Mouse (Mus musculus) midbrain, embryonic 11.5 days (tissue): ENCODE results near the gene Cyp26a1. TPM values are rescaled to one million over a fixed set of nuclear protein-coding genes. Genes with fewer than 3 reads are reported as not detected.

ENCODE experiments used
- ATAC-seq: fragments of 200-750 bp; cut with Nextera tagmentation; 2 replicates; pipeline ENCODE4 v1.8.0; 2017; ENCODE audit warnings: moderate TSS enrichment, moderate library complexity; ENCODE audit not compliant: low FRiP score
- DNase-seq: peaks from one replicate; pipeline ENCODE4 v3.0.0; 2015; ENCODE audit warnings: low spot score; ENCODE audit errors: missing footprints
- H3K27ac ChIP-seq: fragments of 300-500 bp; sonication (generic); 2 replicates; pipeline ENCODE4 v1.5.1; 2014; ENCODE audit warnings: low read depth, low read length
- H3K27me3 ChIP-seq: fragments of 300-500 bp; sonication (generic); 2 replicates; pipeline ENCODE4 v1.6.1; 2014; ENCODE audit warnings: mild to moderate bottlenecking, low read length, moderate library complexity, mixed read lengths; ENCODE audit not compliant: control insufficient read depth, insufficient read depth
- H3K36me3 ChIP-seq: fragments of 300-500 bp; sonication (generic); 2 replicates; pipeline ENCODE4 v1.6.1; 2014; ENCODE audit warnings: mild to moderate bottlenecking, low read length, moderate library complexity, mixed read lengths; ENCODE audit not compliant: control insufficient read depth, insufficient read depth
- H3K4me1 ChIP-seq: fragments of 300-500 bp; sonication (generic); 2 replicates; pipeline ENCODE4 v1.6.1; 2014; ENCODE audit warnings: low read length; ENCODE audit not compliant: control insufficient read depth, insufficient read depth
- H3K4me2 ChIP-seq: fragments of 300-500 bp; sonication (generic); 2 replicates; pipeline ENCODE4 v1.6.1; 2014; ENCODE audit warnings: mild to moderate bottlenecking, moderate library complexity
- H3K4me3 ChIP-seq: fragments of 300-500 bp; sonication (generic); 2 replicates; pipeline ENCODE4 v1.5.1; 2014; ENCODE audit warnings: low read depth, low read length
- H3K9ac ChIP-seq: fragments of 300-500 bp; sonication (generic); 2 replicates; pipeline ENCODE4 v1.6.1; 2014; ENCODE audit warnings: low read length
- H3K9me3 ChIP-seq: fragments of 300-500 bp; sonication (generic); 2 replicates; pipeline ENCODE4 v1.6.1; 2016; ENCODE audit warnings: low read length; ENCODE audit not compliant: control insufficient read depth
- WGBS: fragments of 180-500 bp; shearing (Covaris S2); extraction: QIAGEN DNeasy Blood & Tissue Kit; methylation state at CpG from one replicate; pipeline ENCODE4 v1.1.7; 2014; 5-methylcytosine and 5-hydroxymethylcytosine counted together
- polyA plus RNA-seq: library from polyadenylated mRNA; unstranded; fragments of >200 nt; fragmentation: Nextera tagmentation; extraction: Ambion mirVana; gene quantifications from 2 replicates; pipeline ENCODE4 v1.2.1, GENCODE M21; 2014

The Cyp26a1 gene
- polyA plus RNA-seq, 1 experiment from 2014 or later = 1.0 TPM

GRCm38 (mm10) chr19:37714681-37715080 lies 17.1 kb downstream of the Cyp26a1 start:
- ATAC-seq = no peak
- WGBS = 78% methylated on average over 10 of the region's 10 CpGs

GRCm38 (mm10) chr19:37715980-37716379 lies 18.4 kb downstream of the Cyp26a1 start:
- Histone ChIP-seq H3K27me3 (no peaks in the 10 kb centered on the region), H3K9ac (no peak overlapping the region), H3K4me2 (no peak overlapping the region), H3K27ac (no peak overlapping the region), H3K4me1 (no peaks in the 10 kb centered on the region), H3K36me3 (no peaks in the 10 kb centered on the region), H3K4me3 (no peak overlapping the region), H3K9me3 (no peaks in the 10 kb centered on the region)
- WGBS = 78% methylated on average over 1 of the region's 1 CpGs
- ATAC-seq = no peak
- DNase-seq = no peak

More at GRCm38 (mm10) chr19:37714681-37715080, 17.1 kb downstream of the Cyp26a1 start:
- Histone ChIP-seq H3K9ac (no peak overlapping the region), H3K4me2 (no peak overlapping the region), H3K27ac (no peak overlapping the region), H3K9me3 (no peaks in the 10 kb centered on the region), H3K36me3 (no peaks in the 10 kb centered on the region), H3K4me1 (no peaks in the 10 kb centered on the region), H3K4me3 (no peak overlapping the region), H3K27me3 (no peaks in the 10 kb centered on the region)
- no peak for DNase-seq

DNA sequence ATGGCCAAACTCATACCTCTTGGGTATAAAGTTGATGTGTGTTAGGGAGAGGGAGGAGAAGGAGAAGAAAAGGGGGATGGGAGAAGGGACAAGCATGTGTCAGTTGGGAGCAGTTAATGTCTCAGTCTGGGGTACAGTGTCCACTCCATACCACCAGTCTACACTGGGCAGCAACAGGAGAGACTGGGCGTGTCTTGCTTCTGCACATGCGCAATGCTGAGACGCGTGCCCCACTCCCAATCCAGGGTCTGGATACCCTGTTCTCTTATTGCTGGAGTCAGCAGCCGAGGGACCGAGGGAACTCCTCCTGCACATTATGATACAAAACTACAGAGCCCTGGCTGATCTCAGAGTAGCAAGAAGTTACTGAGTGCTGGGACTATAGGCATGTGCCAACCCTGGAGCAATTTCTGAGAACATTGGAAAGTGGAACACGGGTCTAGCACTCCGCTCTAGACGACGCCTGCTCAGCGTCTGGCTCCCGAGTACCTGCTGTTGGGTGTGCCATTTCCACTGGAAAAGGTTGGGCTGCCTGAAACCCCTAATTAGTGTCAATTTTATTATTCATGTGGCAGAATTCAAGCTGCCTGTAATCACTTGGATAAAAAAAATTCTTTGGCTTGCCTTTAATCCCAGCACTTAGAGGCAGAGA lies 19.1 kb downstream of the Cyp26a1 start:
- H3K4me3 ChIP-seq = no peak overlapping the region
- H3K36me3 ChIP-seq = no peaks in the 10 kb centered on the region
- H3K27ac ChIP-seq = no peak overlapping the region
- H3K9ac ChIP-seq = no peak overlapping the region
- WGBS = 92% methylated on average over 12 of the region's 12 CpGs
- no peaks in the 10 kb centered on the region for H3K4me1 ChIP-seq
- no peak for ATAC-seq
- H3K27me3 ChIP-seq = no peaks in the 10 kb centered on the region
- no peak for DNase-seq
- H3K9me3 ChIP-seq = no peaks in the 10 kb centered on the region
- no peak overlapping the region for H3K4me2 ChIP-seq

DNA sequence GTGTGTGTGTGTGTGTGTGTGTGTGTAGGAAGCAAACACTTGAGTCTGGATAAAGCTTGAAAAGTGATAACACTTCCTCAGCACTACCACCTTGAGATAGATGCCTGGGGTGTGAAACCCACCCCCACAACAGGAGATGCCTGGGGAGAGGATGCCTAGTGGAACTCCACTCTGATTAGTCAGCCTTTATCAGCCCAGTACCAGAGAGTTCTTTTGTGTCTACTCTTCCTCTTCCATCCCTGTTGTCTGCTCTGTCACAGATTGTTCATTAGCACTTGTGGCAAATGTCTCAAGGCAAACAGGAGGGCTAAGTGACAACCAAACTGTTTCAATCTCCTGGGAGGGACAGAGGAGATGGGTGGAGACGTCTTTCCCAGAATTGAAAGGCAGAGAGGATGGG lies 21.6 kb downstream of the Cyp26a1 start:
- H3K36me3 ChIP-seq = no peaks in the 10 kb centered on the region
- no peak overlapping the region for H3K9ac ChIP-seq
- no peak for ATAC-seq
- no peak overlapping the region for H3K4me3 ChIP-seq
- H3K4me1 ChIP-seq = no peaks in the 10 kb centered on the region
- DNase-seq = no peak
- H3K4me2 ChIP-seq = no peak overlapping the region
- H3K9me3 ChIP-seq = no peaks in the 10 kb centered on the region
- 40% methylated on average over 1 of the region's 1 CpGs for WGBS
- H3K27me3 ChIP-seq = no peaks in the 10 kb centered on the region
- H3K27ac ChIP-seq = no peak overlapping the region

GRCm38 (mm10) chr19:37724591-37724990 lies 27.0 kb downstream of the Cyp26a1 start:
- Histone ChIP-seq H3K36me3 (no peaks in the 10 kb centered on the region), H3K4me2 (no peak overlapping the region), H3K4me3 (no peak overlapping the region), H3K9me3 (no peaks in the 10 kb centered on the region), H3K27me3 (no peaks in the 10 kb centered on the region), H3K27ac (no peak overlapping the region), H3K9ac (no peak overlapping the region), H3K4me1 (no peaks in the 10 kb centered on the region)
- WGBS = 95% methylated on average over 5 of the region's 5 CpGs
- ATAC-seq = no peak
- no peak for DNase-seq

GRCm38 (mm10) chr19:37726585-37726984 lies 29.0 kb downstream of the Cyp26a1 start:
- 94% methylated on average over 7 of the region's 7 CpGs for WGBS
- H3K9me3 ChIP-seq = no peaks in the 10 kb centered on the region
- H3K27ac ChIP-seq = no peak overlapping the region
- DNase-seq (no peak), ATAC-seq (no peak)
- no peaks in the 10 kb centered on the region for H3K27me3 ChIP-seq
- no peak overlapping the region for H3K4me2 ChIP-seq
- no peak overlapping the region for H3K9ac ChIP-seq
- no peaks in the 10 kb centered on the region for H3K36me3 ChIP-seq
- H3K4me1 ChIP-seq = no peaks in the 10 kb centered on the region
- H3K4me3 ChIP-seq = no peak overlapping the region

DNA sequence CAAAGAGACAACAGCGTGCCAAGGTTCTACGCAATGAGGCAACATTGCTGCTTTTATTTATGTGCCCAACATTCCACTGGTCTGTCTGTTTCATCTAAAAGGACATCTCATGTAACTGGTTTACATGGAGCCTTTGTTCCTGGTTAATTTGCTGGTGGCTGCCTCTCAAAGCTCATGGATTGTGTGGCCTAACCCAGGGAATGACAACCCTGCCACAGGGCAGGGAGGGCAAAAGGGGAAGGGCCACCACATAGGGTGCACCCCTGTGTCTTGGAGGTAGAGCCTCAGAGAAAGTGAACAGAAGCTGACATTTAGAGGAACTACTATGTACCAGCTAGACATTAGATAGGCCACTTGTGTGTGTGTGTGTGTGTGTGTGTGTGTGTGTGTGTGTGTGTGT lies 29.8 kb downstream of the Cyp26a1 start:
- DNase-seq = no peak
- Histone ChIP-seq H3K4me2 (no peak overlapping the region), H3K9ac (no peak overlapping the region), H3K9me3 (no peaks in the 10 kb centered on the region), H3K27me3 (no peaks in the 10 kb centered on the region), H3K27ac (no peak overlapping the region), H3K36me3 (no peaks in the 10 kb centered on the region), H3K4me1 (no peaks in the 10 kb centered on the region), H3K4me3 (no peak overlapping the region)
- 94% methylated on average over 2 of the region's 2 CpGs for WGBS
- no peak for ATAC-seq

GRCm38 (mm10) chr19:37735426-37735825 lies 37.8 kb downstream of the Cyp26a1 start:
- DNase-seq (no peak), ATAC-seq (no peak)
- H3K27me3 ChIP-seq = no peaks in the 10 kb centered on the region
- no peaks in the 10 kb centered on the region for H3K9me3 ChIP-seq
- no peak overlapping the region for H3K9ac ChIP-seq
- no peaks in the 10 kb centered on the region for H3K4me1 ChIP-seq
- H3K27ac ChIP-seq = no peak overlapping the region
- WGBS = 92% methylated on average over 8 of the region's 8 CpGs
- no peak overlapping the region for H3K4me2 ChIP-seq
- no peak overlapping the region for H3K4me3 ChIP-seq
- no peaks in the 10 kb centered on the region for H3K36me3 ChIP-seq

DNA sequence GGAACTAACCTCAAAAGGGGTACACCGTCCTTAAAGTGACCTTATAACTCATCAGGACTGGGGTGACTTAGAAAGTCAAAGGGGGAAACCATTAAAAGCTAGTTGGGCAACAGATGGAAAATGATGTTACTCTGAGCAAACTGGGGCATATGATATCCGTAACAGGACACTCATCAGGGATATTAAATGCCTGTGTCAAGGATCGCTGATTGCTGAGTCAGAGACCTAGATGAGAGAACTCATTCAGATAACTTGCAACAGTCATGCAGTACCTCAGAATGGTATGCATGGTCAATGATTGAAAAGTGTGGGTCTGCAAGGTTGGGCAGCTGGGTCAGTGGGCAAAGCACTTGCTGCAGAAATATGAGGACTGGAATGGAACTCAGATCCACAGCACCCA lies 41.0 kb downstream of the Cyp26a1 start:
- Histone ChIP-seq H3K9me3 (no peaks in the 10 kb centered on the region), H3K36me3 (no peaks in the 10 kb centered on the region), H3K4me2 (no peak overlapping the region), H3K27ac (no peak overlapping the region), H3K27me3 (no peaks in the 10 kb centered on the region), H3K9ac (no peak overlapping the region), H3K4me1 (no peaks in the 10 kb centered on the region), H3K4me3 (no peak overlapping the region)
- no peak for DNase-seq
- WGBS = 93% methylated on average over 3 of the region's 3 CpGs
- no peak for ATAC-seq
